Mouse (Mus musculus): ENCODE measurements around the gene Dchs1.
"Not testable (repeated sequence)": the region's sequence is repeated elsewhere in the genome, so short reads cannot be mapped to it uniquely, and the experiment has no call there.

The Dchs1 gene

GRCm38 (mm10) chr7:105742539-105743215, 44.8 kb downstream of the Dchs1 start:
- DNase-seq (ENCODE audit: low spot score) = not testable (repeated sequence)

- DNase-seq (ENCODE audit: low spot score) = no peak
Measured at GRCm38 (mm10) chr7:105741978-105742377, 45.5 kb downstream of the Dchs1 start.

- DNase-seq (ENCODE audit: low spot score) = no peak
Measured at GRCm38 (mm10) chr7:105740851-105741250, 46.6 kb downstream of the Dchs1 start.

GRCm38 (mm10) chr7:105740089-105740795, 47.2 kb downstream of the Dchs1 start:
- DNase-seq (ENCODE audit: low spot score) = no peak

- peak; percentile 51 for DNase-seq (ENCODE audit: low spot score)
Measured at GRCm38 (mm10) chr7:105738948-105739347, 48.5 kb downstream of the Dchs1 start.

- no peak for DNase-seq (ENCODE audit: low spot score)
Measured at GRCm38 (mm10) chr7:105738286-105738685, 49.2 kb downstream of the Dchs1 start.

GRCm38 (mm10) chr7:105737648-105738047, 49.8 kb downstream of the Dchs1 start:
- no peak for DNase-seq (ENCODE audit: low spot score)

GRCm38 (mm10) chr7:105736911-105737521, 50.4 kb downstream of the Dchs1 start, which contains the start of gene Rrp8:
Gene Rrp8, minus strand, starts transcription at chr7:105737385.
- peak; percentile 52 for DNase-seq (ENCODE audit: low spot score)

GRCm38 (mm10) chr7:105736264-105736901, 51.1 kb downstream of the Dchs1 start, which contains the start of gene Ilk:
Gene Ilk, plus strand, starts transcription at chr7:105736592.
- peak; percentile 93 for DNase-seq (ENCODE audit: low spot score)

- not testable (repeated sequence) for DNase-seq (ENCODE audit: low spot score)
Measured at GRCm38 (mm10) chr7:105735464-105735863, 52.0 kb downstream of the Dchs1 start.

- no peak for DNase-seq (ENCODE audit: low spot score)
Measured at GRCm38 (mm10) chr7:105734826-105735225, 52.6 kb downstream of the Dchs1 start.

GRCm38 (mm10) chr7:105733836-105734235, 53.6 kb downstream of the Dchs1 start:
- DNase-seq (ENCODE audit: low spot score) = no peak

- no peak for DNase-seq (ENCODE audit: low spot score)
Measured at GRCm38 (mm10) chr7:105728701-105729428, 58.6 kb downstream of the Dchs1 start.

- no peak for DNase-seq (ENCODE audit: low spot score)
Measured at GRCm38 (mm10) chr7:105726980-105727325, 60.5 kb downstream of the Dchs1 start.

GRCm38 (mm10) chr7:105726144-105726979, 61.1 kb downstream of the Dchs1 start:
- DNase-seq (ENCODE audit: low spot score) = no peak

- DNase-seq (ENCODE audit: low spot score) = no peak
Measured at GRCm38 (mm10) chr7:105721916-105722315, 65.5 kb downstream of the Dchs1 start.

GRCm38 (mm10) chr7:105715366-105715765, 72.1 kb downstream of the Dchs1 start:
- no peak for DNase-seq (ENCODE audit: low spot score)

- DNase-seq (ENCODE audit: low spot score) = no peak
Measured at GRCm38 (mm10) chr7:105708733-105709132, 78.7 kb downstream of the Dchs1 start.

GRCm38 (mm10) chr7:105703816-105704215, 83.6 kb downstream of the Dchs1 start:
- no peak for DNase-seq (ENCODE audit: low spot score)

- no peak for DNase-seq (ENCODE audit: low spot score)
Measured at GRCm38 (mm10) chr7:105703184-105703583, 84.3 kb downstream of the Dchs1 start.
